Mouse (Mus musculus) embryonic fibroblast, embryonic 13.5 days (primary cell): ENCODE measurements around the gene Itga3.

Experiments
- CTCF ChIP-seq: IDR thresholded peaks from 2 replicates; pipeline ENCODE4 v1.5.1; 2011; ENCODE audit warnings: mild to moderate bottlenecking, control low read depth, low read length, moderate library complexity, borderline replicate concordance; ENCODE audit not compliant: insufficient read depth
- POLR2A ChIP-seq: IDR thresholded peaks from 2 replicates; pipeline ENCODE4 v1.6.1; 2011; ENCODE audit warnings: low read depth, mild to moderate bottlenecking, control low read depth, low read length, moderate library complexity

- TF ChIP-seq POLR2A (no peak), CTCF (no peak)
These were observed 9.1 kb upstream of the Itga3 start for GRCm38 (mm10) chr11:95085710-95086109.
